In the genomic region with DNA sequence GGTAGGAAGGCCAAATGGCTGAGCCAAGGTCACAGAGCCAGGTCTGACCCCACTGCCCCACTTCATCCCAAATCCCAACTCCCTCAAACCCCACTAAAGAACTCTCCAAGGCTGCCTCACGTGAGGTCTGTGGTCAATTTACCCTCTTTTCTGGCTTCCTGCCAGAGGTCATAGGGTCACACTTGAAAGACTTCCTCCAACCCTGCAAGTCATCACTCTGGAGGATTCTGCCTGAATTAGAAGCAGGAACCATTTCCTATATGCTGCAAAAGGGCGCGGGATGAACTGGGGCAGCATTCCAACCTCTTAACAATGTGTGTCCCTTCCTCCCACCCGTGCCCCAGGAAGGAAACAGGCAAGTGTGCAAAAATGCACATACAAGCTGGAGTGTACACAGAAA, we compare ENCODE assay signal across 7 mouse cellular contexts. TPM values are rescaled to one million over a fixed set of nuclear protein-coding genes. Genes with fewer than 3 reads are reported as not detected.
DNase-seq lines count a peak whose midpoint lies in the region; ATAC-seq and TF ChIP-seq lines count a peak whose summit lies in the region.

No protein-coding gene starts in this region.

- DNase-seq in 416B (ENCODE audit: low read depth), result peak; percentile 83
- peak; percentile 36 for DNase-seq in gastrocnemius, postnatal 25 days
- DNase-seq in layer of hippocampus, postnatal 10 days (ENCODE audit: low spot score in 2 of 2), result no peak
- no peak for DNase-seq in layer of hippocampus, adult 9-11 months

- TF ChIP-seq EP300 in ES-Bruce4 (IDR thresholded peaks at IDR 0.05; ENCODE audit: insufficient read depth, low read depth, low read length), result no peak

- no peak overlapping the region for H3K4me3 ChIP-seq in ES-Bruce4 (ENCODE audit: low read depth, low read length)
- no peak overlapping the region for H3K4me3 ChIP-seq in kidney, embryonic 14.5 days (ENCODE audit: low read length)

- ATAC-seq in kidney, embryonic 14.5 days (ENCODE audit: low FRiP score, low TSS enrichment), result no peak
- 0 out of 2 replicates have a peak, but pooled peaks have one; percentile 16 for ATAC-seq in monocyte, adult 5-6 weeks (replicated peaks; ENCODE audit: insufficient number of reproducible peaks, low FRiP score, low TSS enrichment, poor library complexity, severe bottlenecking)

- H3K27ac ChIP-seq in ES-Bruce4 (ENCODE audit: insufficient read depth, low read length), result peak overlapping the region; percentile 4
- H3K27ac ChIP-seq in kidney, embryonic 14.5 days (ENCODE audit: low read depth, low read length), result peak overlapping the region; percentile 76; the same call in 1 of the 2 replicates

- H3K4me2 ChIP-seq in kidney, embryonic 14.5 days (replicated peaks; ENCODE audit: low read depth, low read length), result no peak overlapping the region

- TF ChIP-seq POLR2A in ES-Bruce4 (IDR thresholded peaks at IDR 0.05; ENCODE audit: insufficient read depth, low read length), result no peak

- no peaks in the 10 kb centered on the region for H3K36me3 ChIP-seq in ES-Bruce4 (ENCODE audit: control insufficient read depth, insufficient read depth, low read length, poor library complexity, severe bottlenecking)
- H3K36me3 ChIP-seq in kidney, embryonic 14.5 days (ENCODE audit: control insufficient read depth, insufficient read depth, low read length), result no peaks in the 10 kb centered on the region

- no peak for TF ChIP-seq CTCF in ES-Bruce4 (IDR thresholded peaks at IDR 0.05; ENCODE audit: low read depth, low read length)

- H3K9ac ChIP-seq in ES-Bruce4 (ENCODE audit: low read depth, poor library complexity, severe bottlenecking), result no peak overlapping the region
- H3K9ac ChIP-seq in kidney, embryonic 14.5 days (ENCODE audit: low read depth, low read length), result no peak overlapping the region

- H3K27me3 ChIP-seq in ES-Bruce4 (ENCODE audit: control insufficient read depth, insufficient read depth, low read length, poor library complexity, severe bottlenecking), result no peaks in the 10 kb centered on the region
- no peaks in the 10 kb centered on the region for H3K27me3 ChIP-seq in kidney, embryonic 14.5 days (ENCODE audit: control insufficient read depth, insufficient read depth, low read length)

- peaks cover 6% of the 10 kb centered on the region for H3K4me1 ChIP-seq in ES-Bruce4 (ENCODE audit: control insufficient read depth, insufficient read depth, low read length)
- H3K4me1 ChIP-seq in kidney, embryonic 14.5 days (ENCODE audit: control insufficient read depth, insufficient read depth, low read length), result peaks cover 12% of the 10 kb centered on the region; the same call in 1 of the 2 replicates

- no peaks in the 10 kb centered on the region for H3K9me3 ChIP-seq in ES-Bruce4 (replicated peaks; ENCODE audit: control insufficient read depth, insufficient read depth, low read length, poor library complexity, severe bottlenecking)
- 0 out of 2 replicates have a peak, but pooled peaks cover 2% of the 10 kb centered on the region for H3K9me3 ChIP-seq in kidney, embryonic 14.5 days (ENCODE audit: control insufficient read depth, low read length)

- 18% methylated on average over 4 of the region's 4 CpGs for WGBS in kidney, embryonic 14.5 days

RNA-seq across cellular contexts. Expression of a gene that starts 25.8 kb away (rescaled TPM):
- polyA plus RNA-seq in ES-Bruce4 (2011; ENCODE audit: insufficient read depth, insufficient read length, low read depth, missing spikeins), result 12.2 and 16.5 TPM in 2 replicates
- total RNA-seq in gastrocnemius, postnatal 25 days (2021), result 1 to 10 TPM; 2.4 to 2.9 TPM
- 12.2 and 16.9 TPM in 2 replicates for polyA plus RNA-seq in kidney, embryonic 14.5 days (2014; fragmentation: Nextera tagmentation; extraction: Ambion mirVana)
- total RNA-seq in monocyte, adult 5-6 weeks (2017), result 16.5 to 33.7 TPM (median 17.8 TPM) in 3 replicates
- 10 to 100 TPM; 34.8 to 38.0 TPM for total RNA-seq in layer of hippocampus, postnatal 10 days (2021)

RNA-seq across cellular contexts. Expression of a gene that starts 58.0 kb away (rescaled TPM):
- 12.8 and 16.5 TPM in 2 replicates for polyA plus RNA-seq in ES-Bruce4 (2011; ENCODE audit: insufficient read depth, insufficient read length, low read depth, missing spikeins)
- 10 to 100 TPM; 19.2 to 68.3 TPM for total RNA-seq in gastrocnemius, postnatal 25 days (2021)
- 10.7 and 14.8 TPM in 2 replicates for polyA plus RNA-seq in kidney, embryonic 14.5 days (2014; fragmentation: Nextera tagmentation; extraction: Ambion mirVana)
- 27.4 to 47.7 TPM (median 28.0 TPM) in 3 replicates for total RNA-seq in monocyte, adult 5-6 weeks (2017)
- total RNA-seq in layer of hippocampus, postnatal 10 days (2021), result 10 to 100 TPM; 46.0 to 48.9 TPM

RNA-seq across cellular contexts. Expression of a gene that starts 59.0 kb away (rescaled TPM):
- 3.0 and 3.6 TPM in 2 replicates for polyA plus RNA-seq in ES-Bruce4 (2011; ENCODE audit: insufficient read depth, insufficient read length, low read depth, missing spikeins)
- 1 to 10 TPM; 1.6 to 2.0 TPM for total RNA-seq in gastrocnemius, postnatal 25 days (2021)
- polyA plus RNA-seq in kidney, embryonic 14.5 days (2014; fragmentation: Nextera tagmentation; extraction: Ambion mirVana), result 6.4 and 6.8 TPM in 2 replicates
- 4.4 to 6.9 TPM (median 6.5 TPM) in 3 replicates for total RNA-seq in monocyte, adult 5-6 weeks (2017)
- total RNA-seq in layer of hippocampus, postnatal 10 days (2021), result 1 to 10 TPM; 3.4 TPM

Comparison
In these comparisons a context has a peak if more than half of its experiments do, and no peak if none do; other contexts are left out.
1. DNase-seq: peak in 416B (single experiment) and gastrocnemius, postnatal 25 days (single experiment); none in layer of hippocampus, postnatal 10 days (0 of 2) and layer of hippocampus, adult 9-11 months (single experiment).